Mouse (Mus musculus) midbrain, embryonic 16.5 days (tissue): ENCODE results near the gene Duoxa1. TPM values are rescaled to one million over a fixed set of nuclear protein-coding genes. Genes with fewer than 3 reads are reported as not detected.

Experiments
- ATAC-seq: fragments of 200-750 bp; cut with Nextera tagmentation; 2 replicates; pipeline ENCODE4 v1.8.0; 2017; ENCODE audit warnings: moderate TSS enrichment
- H3K27ac ChIP-seq: fragments of 300-500 bp; sonication (generic); 2 replicates; pipeline ENCODE4 v1.5.1; 2014; ENCODE audit warnings: mild to moderate bottlenecking, low read length, mixed read lengths
- H3K27me3 ChIP-seq: fragments of 300-500 bp; sonication (generic); 2 replicates; pipeline ENCODE4 v1.6.1; 2014; ENCODE audit warnings: low read depth, low read length, mixed read lengths; ENCODE audit not compliant: control insufficient read depth, insufficient read depth
- H3K36me3 ChIP-seq: fragments of 300-500 bp; sonication (generic); 2 replicates; pipeline ENCODE4 v1.6.1; 2014; ENCODE audit warnings: mild to moderate bottlenecking, low read length, moderate library complexity, mixed read lengths; ENCODE audit not compliant: control insufficient read depth, insufficient read depth
- H3K4me1 ChIP-seq: fragments of 300-500 bp; sonication (generic); 2 replicates; pipeline ENCODE4 v1.6.1; 2014; ENCODE audit warnings: mild to moderate bottlenecking, low read length, mixed read lengths; ENCODE audit not compliant: control insufficient read depth, insufficient read depth
- H3K4me2 ChIP-seq: fragments of 300-500 bp; sonication (generic); 2 replicates; pipeline ENCODE4 v1.6.1; 2014; ENCODE audit warnings: mild to moderate bottlenecking, low read length, mixed read lengths
- H3K4me3 ChIP-seq: fragments of 300-500 bp; sonication (generic); 2 replicates; pipeline ENCODE4 v1.5.1; 2014; ENCODE audit warnings: low read depth, mild to moderate bottlenecking, low read length, moderate library complexity, mixed read lengths
- H3K9ac ChIP-seq: fragments of 300-500 bp; sonication (generic); 2 replicates; pipeline ENCODE4 v1.6.1; 2014; ENCODE audit warnings: low read depth, low read length, mixed read lengths
- H3K9me3 ChIP-seq: fragments of 300-500 bp; sonication (generic); replicated peaks from 2 replicates; pipeline ENCODE4 v1.6.1; 2014; ENCODE audit warnings: mild to moderate bottlenecking, low read length, mixed read lengths; ENCODE audit not compliant: control insufficient read depth, poor library complexity, severe bottlenecking
- WGBS: fragments of 180-500 bp; shearing (Covaris S2); extraction: QIAGEN DNeasy Blood & Tissue Kit; methylation state at CpG from one replicate; pipeline ENCODE4 v1.1.7; 2014; 5-methylcytosine and 5-hydroxymethylcytosine counted together
- polyA plus RNA-seq: library from polyadenylated mRNA; unstranded; fragments of >200 nt; fragmentation: Nextera tagmentation; extraction: Ambion mirVana; gene quantifications from 2 replicates; pipeline ENCODE4 v1.2.1, GENCODE M21; 2015

The Duoxa1 gene
- polyA plus RNA-seq, 1 experiment from 2014 or later: 0.26 TPM

DNA sequence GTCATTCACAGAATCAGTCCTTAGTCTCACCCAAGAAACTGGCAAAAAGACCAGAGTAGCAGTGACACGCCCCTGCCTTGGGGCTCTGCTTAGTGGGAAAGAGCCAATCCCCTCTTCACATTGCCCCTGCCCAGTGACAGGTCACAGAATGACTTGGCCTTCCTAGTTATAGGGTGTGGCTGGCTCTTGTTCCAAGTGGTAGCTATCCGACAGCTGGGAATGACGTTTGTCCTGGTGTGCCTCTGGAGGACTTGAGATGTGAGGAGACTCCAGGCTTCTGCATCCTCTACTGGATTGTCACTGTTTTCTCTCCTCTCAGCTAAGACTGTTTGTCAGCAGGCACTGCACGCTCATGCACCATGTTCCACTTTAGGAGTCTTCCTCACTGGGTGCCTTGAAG lies 3.9 kb upstream of the Duoxa1 start:
- Histone ChIP-seq H3K4me3 (no peak overlapping the region), H3K4me1 (no peaks in the 10 kb centered on the region), H3K27ac (no peak overlapping the region), H3K9ac (no peak overlapping the region), H3K9me3 (no peaks in the 10 kb centered on the region), H3K36me3 (no peaks in the 10 kb centered on the region), H3K27me3 (peaks cover 6% of the 10 kb centered on the region), H3K4me2 (no peak overlapping the region)
- no peak for ATAC-seq
- 68% methylated on average over 4 of the region's 4 CpGs for WGBS

DNA sequence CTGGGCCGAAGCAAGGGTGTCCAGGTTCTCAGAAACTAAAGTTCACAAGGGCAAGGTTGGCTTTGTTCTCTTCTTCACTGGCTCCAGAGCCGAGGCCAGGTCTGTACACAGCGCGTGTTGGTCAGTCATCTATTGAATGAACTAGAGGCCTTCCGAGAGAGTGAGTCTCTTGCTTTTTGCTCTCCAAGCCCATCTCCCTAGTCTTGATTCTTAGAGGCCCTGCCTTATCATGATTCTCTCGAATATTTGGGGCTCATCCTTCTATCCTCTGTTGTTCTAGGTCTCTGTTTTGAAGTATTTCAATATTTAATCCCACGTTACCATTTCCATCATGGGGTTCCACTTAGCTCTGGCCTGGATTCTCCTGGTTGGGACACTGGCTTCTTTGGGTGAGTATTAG lies 1.8 kb upstream of the Duoxa1 start, which contains the start of gene Duox1:
TSS of gene Duox1 (plus strand) at position 301 of the 400 bp plus-strand sequence.
- Histone ChIP-seq H3K9me3 (no peaks in the 10 kb centered on the region), H3K4me1 (0 out of 2 replicates have a peak, but pooled peaks cover 2% of the 10 kb centered on the region), H3K27me3 (peaks cover 11% of the 10 kb centered on the region), H3K4me2 (no peak within 1 kb of the TSS), H3K4me3 (no peak within 1 kb of the TSS), H3K36me3 (no peaks in the 10 kb centered on the region), H3K9ac (no peak within 1 kb of the TSS), H3K27ac (no peak within 1 kb of the TSS)
- no peak for ATAC-seq
- WGBS: 92% methylated on average over 7 of the region's 7 CpGs

DNA sequence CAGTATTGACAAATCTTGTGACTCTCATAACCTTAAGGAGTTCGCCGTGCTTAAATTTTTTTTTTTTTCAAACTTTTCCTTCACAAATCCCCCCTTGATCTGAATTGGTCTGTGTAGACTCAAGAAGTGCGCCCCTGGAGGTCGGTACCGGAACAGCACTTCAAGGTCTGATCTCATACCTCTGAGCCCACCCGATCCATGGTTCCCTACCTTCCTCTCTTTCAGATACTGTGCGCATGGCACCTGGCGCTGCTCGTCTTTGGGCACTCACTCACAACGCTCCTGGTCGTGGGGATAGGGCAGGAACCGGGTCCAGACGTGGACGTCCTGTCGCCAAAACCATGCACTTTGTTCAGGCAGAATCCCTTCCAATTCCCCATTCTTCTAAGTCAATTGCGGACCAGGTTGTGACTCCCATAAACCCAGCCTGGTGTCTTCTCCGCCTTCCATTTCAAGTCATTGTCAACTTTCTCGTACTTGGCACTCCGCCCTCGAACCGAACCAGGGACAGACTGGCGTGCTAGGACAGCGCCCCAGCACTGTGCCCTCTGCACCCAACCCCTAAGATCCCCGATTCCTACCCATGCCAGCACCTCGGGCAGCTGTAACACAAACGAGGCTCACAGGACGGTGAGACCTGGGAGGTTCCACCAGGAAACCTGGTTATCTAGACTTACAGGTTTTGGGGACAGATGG lies 660 bp downstream of the Duoxa1 start:
- peak overlapping the region; percentile 18 for H3K4me3 ChIP-seq
- 5% methylated on average over 27 of the region's 27 CpGs for WGBS
- H3K4me2 ChIP-seq: peak overlapping the region; percentile 34
- H3K36me3 ChIP-seq: no peaks in the 10 kb centered on the region
- 0 out of 2 replicates have a peak, but pooled peaks cover 2% of the 10 kb centered on the region for H3K4me1 ChIP-seq
- H3K9me3 ChIP-seq: no peaks in the 10 kb centered on the region
- peaks cover 11% of the 10 kb centered on the region for H3K27me3 ChIP-seq
- H3K9ac ChIP-seq: no peak overlapping the region
- ATAC-seq: peak; percentile 50; the same call in 1 of the 2 replicates
- no peak overlapping the region for H3K27ac ChIP-seq

DNA sequence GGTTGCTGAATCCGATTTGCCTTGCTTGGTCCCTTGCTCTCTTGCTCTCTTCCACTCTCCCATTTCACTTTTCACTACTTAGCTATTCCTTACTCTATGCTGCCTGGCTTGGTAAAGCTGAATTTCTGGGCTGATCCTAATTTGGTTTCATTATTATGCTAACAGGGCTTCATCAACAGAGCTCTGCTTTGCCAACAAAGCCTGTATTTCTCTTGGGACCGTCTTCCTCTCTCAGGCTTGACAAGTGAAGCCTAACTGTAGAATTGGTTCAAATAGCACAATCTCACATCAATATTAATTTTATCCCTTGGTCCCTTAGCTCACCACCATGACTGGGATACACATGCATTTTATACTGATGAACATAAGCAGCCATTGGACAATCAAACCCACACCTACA lies 2.0 kb downstream of the Duoxa1 start:
- peaks cover 11% of the 10 kb centered on the region for H3K27me3 ChIP-seq
- 0 out of 2 replicates have a peak, but pooled peaks cover 2% of the 10 kb centered on the region for H3K4me1 ChIP-seq
- H3K4me2 ChIP-seq: no peak overlapping the region
- H3K9me3 ChIP-seq: no peaks in the 10 kb centered on the region
- no peak overlapping the region for H3K27ac ChIP-seq
- WGBS: 17% methylated on average over 2 of the region's 2 CpGs
- no peaks in the 10 kb centered on the region for H3K36me3 ChIP-seq
- peak; percentile 46; the same call in 1 of the 2 replicates for ATAC-seq
- H3K4me3 ChIP-seq: no peak overlapping the region
- no peak overlapping the region for H3K9ac ChIP-seq

DNA sequence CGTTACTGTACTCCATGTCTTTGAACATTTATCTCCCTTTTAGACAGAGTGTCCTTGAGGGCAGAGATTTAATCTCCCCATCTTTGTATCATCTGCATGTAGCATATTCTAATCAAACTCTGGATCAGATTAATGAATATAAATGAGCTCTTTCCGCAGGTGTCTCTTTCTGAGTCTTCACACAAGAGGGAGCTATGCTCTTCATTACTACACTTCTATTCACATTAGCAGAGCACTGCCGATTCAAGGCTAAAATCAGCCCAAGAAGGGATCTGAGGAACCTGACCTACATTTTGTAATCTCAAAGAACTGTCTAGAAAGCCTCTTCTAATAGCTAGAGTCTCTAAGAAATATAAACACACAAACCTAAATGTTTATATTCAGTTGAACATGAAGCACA lies 3.9 kb downstream of the Duoxa1 start:
- Histone ChIP-seq H3K4me3 (no peak overlapping the region), H3K9me3 (no peaks in the 10 kb centered on the region), H3K4me1 (0 out of 2 replicates have a peak, but pooled peaks cover 2% of the 10 kb centered on the region), H3K27me3 (peaks cover 11% of the 10 kb centered on the region), H3K9ac (no peak overlapping the region), H3K27ac (no peak overlapping the region), H3K36me3 (no peaks in the 10 kb centered on the region), H3K4me2 (no peak overlapping the region)
- no peak for ATAC-seq
- 28% methylated on average over 3 of the region's 3 CpGs for WGBS

DNA sequence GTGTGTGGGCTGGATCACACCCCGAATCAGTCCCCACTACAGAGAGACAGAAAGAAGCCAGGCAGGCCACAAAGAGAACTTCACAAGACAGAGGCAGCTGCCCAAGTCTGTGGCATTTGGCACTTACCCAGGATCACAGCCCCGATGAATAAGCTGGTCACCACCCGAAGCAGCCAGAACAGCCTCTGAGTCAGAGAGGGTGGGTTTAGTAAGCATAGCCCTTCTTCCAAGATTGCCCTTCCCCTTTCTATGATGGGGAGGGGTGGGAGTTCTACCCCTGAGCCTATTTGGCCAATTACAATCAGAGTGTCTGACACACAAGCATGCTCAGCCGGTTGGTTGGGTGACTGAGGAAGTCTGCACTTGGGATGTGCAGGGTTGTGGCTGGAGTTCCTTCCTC lies 7.3 kb downstream of the Duoxa1 start:
- WGBS: 54% methylated on average over 4 of the region's 4 CpGs
- Histone ChIP-seq H3K27me3 (peaks cover 9% of the 10 kb centered on the region), H3K9me3 (no peaks in the 10 kb centered on the region), H3K4me2 (no peak overlapping the region), H3K27ac (no peak overlapping the region), H3K36me3 (no peaks in the 10 kb centered on the region), H3K9ac (no peak overlapping the region), H3K4me3 (no peak overlapping the region), H3K4me1 (peaks cover 11% of the 10 kb centered on the region; the same call in 1 of the 2 replicates)
- ATAC-seq: peak; percentile 18; the same call in 1 of the 2 replicates

DNA sequence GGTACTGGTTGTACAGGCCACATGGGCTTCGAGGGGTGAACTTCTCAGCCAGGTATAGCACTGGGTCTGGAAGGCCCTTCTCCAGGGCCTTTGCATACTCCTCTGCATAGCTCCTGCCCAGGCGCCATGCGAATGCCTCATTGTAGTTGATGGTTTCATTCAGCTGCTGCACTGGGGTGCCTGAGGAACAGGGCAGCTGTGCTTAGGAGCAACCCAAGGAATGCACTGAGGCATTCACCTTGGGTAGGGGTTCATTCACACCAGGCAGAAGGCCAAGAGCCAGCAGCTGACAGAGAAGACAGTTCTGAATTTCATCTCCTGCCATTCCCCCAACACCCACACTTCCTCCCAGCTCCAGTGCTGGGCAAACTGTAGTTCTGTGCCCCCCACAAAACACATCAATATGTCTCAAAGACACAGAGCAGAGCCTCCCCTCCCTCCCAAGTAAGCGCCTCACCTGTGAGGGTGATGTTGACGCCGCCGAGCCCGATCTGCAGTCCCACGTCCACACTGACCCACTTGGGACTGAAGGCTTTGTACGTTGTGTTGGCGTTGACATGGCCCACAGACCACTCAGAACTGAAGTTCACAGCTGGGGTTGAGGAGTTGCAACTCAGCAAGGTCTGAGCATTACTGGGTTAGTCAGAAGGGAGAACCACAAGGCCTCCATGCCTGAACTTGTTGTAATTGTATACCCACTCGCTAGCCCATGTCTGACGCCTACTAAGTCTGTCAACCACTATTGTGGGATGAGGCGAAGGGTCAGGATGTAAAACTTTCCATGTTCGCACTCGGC lies 8.2 kb downstream of the Duoxa1 start:
- Histone ChIP-seq H3K9ac (no peak overlapping the region), H3K4me3 (no peak overlapping the region), H3K4me2 (no peak overlapping the region), H3K4me1 (peaks cover 16% of the 10 kb centered on the region; the same call in 1 of the 2 replicates), H3K9me3 (no peaks in the 10 kb centered on the region), H3K27me3 (peaks cover 16% of the 10 kb centered on the region), H3K36me3 (no peaks in the 10 kb centered on the region), H3K27ac (no peak overlapping the region)
- 86% methylated on average over 16 of the region's 16 CpGs for WGBS
- no peak for ATAC-seq

DNA sequence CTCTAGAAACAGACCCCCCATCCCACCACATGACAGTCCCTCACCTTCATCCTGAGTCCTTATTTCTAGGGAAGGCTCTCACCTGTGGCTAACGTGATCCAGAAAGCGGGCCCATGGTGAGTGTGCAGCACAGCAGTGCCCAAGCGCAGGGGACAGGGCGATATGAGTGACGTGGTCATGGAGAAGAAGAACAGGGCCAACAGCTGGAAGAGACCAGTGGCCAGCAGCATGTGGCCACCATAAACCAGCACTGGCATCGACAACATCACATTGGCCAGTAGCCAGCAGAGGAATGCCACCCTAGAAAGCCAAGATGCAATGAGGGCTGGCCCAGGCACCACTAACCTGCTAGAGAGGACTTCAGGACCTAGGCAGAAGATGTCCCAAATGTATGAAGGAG lies 9.0 kb downstream of the Duoxa1 start:
- ATAC-seq: no peak
- H3K27me3 ChIP-seq: peaks cover 22% of the 10 kb centered on the region
- no peak overlapping the region for H3K4me2 ChIP-seq
- H3K9ac ChIP-seq: no peak overlapping the region
- H3K4me1 ChIP-seq: peaks cover 16% of the 10 kb centered on the region; the same call in 1 of the 2 replicates
- no peak overlapping the region for H3K27ac ChIP-seq
- H3K9me3 ChIP-seq: no peaks in the 10 kb centered on the region
- 94% methylated on average over 6 of the region's 6 CpGs for WGBS
- H3K4me3 ChIP-seq: no peak overlapping the region
- no peaks in the 10 kb centered on the region for H3K36me3 ChIP-seq
